Mouse (Mus musculus) retina, postnatal 7 days (tissue): Measurements from ENCODE around the gene 1700001P01Rik.

Source experiments
- DNase-seq: peaks from one replicate; pipeline ENCODE4 v3.0.0-alpha.2; 2012; ENCODE audit warnings: low read depth, low spot score

1700001P01Rik gene

DNA sequence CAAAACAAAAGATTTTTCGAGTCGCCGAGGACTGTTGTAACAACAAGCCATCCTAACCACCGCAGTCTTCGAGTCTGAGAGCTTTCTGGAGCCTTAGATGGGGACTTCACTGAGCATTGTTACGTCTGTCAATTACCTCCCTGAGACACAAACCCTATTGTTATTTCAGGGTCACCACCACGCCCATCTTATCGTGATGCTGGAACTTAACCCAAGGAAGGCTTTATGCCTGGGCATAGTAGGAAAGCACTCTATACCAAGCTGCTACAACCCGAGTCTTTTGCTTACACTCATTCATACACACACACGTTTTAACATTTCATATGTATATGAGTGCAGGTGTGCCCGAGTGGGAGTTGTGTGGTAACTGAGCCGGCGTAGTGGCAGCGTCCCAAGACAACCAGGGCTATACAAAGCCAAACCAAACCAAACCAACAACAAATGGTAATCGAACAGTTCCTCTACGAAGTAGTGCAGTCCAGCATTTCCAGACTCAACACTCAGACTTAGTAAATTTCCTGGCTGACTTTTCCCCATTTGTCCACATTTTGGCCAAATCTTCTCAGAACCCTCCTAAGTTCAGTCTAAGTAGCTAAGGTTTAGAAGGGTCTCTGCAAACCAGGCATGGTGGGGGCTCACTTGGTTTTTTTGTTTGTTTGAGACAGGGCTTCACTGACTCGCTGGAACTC lies at the start of gene 1700001P01Rik:
1700001P01Rik (minus strand) TSS at position 111 of the 689 bp plus-strand sequence.
- DNase-seq: no peak

DNA sequence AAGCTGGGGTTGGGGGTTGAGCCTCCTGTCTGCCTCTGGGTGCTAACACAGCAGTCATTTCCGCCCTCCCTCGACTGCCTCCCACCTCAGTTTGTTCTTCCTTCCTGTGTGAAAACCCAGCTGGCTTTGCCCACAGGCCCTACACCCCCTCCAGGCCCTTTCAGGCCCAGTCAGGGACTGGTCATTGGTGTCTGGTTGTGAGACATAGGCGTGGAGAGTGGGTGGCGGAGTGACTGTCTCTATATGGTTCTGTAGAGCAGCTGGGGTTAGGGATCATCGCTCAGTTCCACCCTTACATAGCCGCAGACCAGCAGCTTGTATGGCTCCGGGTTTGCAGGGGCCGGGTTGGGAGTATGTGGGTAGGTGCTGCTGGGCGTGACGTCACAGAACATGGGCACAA lies 49.6 kb upstream of the 1700001P01Rik start:
- no peak for DNase-seq

DNA sequence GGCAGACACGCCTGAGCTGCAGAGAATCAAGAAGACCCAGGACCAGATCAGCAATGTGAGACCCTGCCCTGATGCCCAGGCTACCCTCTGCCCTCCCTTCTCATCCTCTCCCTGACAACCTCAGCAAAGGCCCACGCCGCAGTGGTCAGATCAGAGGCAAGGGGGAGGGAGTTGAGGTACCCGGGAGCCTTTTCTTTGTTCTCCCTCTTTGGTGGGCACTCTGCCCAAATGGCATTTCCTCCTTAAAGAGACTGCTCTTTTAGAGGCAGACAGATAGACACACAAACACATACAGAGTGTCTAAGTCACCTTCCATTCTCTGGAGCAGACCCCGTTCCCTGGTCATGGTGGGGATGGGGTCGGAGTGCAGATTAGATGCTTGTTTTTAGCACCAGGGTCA lies 49.2 kb upstream of the 1700001P01Rik start:
- no peak for DNase-seq

DNA sequence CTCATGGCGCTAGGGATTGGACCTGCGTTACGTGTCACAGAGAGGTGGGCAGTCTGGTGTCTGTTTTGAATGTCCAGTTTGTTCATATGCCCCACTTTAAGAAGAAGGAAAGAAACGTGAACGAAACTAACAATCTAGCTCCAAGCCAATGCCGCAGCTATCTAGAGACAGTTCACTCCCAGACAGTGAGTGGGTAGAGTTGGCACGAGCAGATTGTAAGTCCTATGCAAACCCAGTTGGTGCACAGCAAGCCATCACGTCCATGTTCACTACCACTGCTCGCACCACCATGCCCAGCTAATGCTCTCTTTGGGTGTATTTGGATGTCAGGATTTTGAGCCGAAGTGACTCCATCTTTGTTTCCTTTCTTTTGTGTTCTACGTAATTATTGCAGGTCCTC lies 48.5 kb upstream of the 1700001P01Rik start:
- no peak for DNase-seq

DNA sequence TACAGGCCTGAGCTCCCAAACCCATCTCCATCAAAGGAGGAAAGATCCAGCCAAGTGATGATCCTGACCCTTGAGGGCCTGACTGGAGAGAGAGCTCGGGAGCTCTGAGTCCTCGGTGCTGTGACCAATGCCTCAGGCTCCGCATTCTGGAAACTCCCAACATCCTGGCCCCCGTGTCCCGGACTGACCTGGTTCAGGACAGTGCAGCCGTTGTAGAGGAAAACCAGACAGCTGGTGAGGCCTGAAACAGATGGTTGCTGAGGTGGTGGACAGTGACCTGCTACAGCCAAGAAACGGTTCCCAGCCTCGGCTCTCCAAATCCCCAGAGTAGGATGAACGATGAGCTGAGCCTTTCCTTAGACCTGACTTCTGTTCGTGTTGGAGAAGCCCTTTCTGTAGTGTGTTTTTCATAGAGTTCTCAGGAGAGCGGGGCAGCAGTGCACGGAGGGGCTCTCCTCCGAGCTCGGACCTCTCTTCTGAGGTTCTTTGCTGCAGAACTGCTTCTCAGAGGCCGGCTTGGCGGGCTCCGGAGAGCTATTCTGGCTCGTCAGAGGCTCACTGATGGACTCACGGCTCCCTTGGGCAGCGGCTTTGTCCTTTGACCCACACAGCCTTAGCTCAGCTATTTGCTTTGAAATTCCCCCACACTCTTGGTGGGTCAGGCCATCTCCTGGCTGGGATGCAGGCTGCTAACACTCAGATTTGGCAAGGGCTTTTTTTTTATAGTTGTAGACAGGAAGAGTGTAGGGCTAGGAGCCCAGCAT lies 47.3 kb upstream of the 1700001P01Rik start:
- no peak for DNase-seq

DNA sequence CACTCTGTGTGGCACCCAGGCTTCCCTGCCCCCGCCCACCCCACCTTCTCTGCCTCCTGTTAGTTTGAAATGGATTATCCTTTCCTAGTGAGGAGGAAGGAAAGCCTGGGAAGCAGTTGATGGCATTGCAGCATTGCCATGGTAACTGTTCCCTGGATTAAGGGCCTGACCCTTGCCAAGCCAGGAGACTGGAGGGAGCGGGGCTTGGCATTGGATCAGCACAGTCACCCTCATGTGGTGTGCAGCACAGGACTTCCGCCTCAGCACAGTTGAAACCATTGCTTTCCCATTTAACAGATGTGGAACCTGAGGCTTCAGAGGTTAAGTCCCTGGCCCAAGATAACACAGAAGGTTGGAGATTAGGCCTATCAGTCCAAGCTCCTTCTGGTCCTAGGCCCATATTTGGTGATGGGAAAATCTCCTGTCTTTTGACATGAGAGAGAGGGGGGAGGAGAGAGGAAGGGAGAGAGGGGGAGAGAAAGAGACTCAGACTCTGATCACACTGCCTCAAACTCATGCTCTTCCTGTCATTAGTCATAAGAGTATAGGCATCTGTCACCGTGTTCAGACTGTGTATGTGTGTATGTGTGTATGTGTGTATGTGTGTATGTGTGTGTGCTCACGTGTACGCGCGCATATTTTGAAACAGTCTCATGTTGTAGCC lies 45.8 kb upstream of the 1700001P01Rik start:
- no peak for DNase-seq

DNA sequence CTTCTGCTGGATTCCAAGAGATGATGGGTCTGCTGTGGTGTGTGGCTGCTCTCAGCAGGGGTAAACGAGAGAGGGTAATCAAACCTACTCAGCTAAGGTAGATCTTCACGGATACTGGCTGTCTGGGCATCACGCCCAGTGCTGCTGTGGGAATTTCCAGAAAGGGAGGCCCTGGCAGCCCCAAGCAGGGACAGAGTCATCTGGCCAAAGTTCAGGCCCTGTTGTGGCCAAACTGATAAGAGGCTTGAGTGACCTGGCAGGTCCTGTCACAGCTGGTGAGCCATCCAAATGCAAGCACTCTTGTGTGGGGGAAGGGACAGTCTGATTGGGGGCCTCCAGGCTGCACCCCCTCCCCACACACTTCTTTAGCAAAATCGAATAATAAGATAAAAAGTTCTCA lies 45.1 kb upstream of the 1700001P01Rik start:
- no peak for DNase-seq

DNA sequence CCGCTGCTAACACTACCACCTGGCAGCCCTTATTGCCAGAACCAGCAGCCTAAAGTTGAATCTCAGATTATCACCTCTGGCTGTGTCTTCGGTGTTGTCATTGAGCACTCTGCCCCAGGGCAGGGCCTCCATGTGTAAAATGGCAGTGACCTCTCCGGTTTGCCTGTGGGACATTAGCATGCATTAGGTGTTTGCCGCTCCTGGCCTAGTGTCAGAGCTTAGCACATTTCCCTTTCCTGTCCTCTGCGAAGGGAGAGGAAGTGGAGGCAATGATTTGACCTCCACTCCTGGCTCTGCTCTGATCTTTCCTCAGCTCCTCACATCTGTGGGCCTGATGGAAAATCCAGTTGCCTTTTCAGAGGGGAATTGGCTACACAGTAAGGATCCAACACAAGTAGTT lies 44.2 kb upstream of the 1700001P01Rik start:
- no peak for DNase-seq

DNA sequence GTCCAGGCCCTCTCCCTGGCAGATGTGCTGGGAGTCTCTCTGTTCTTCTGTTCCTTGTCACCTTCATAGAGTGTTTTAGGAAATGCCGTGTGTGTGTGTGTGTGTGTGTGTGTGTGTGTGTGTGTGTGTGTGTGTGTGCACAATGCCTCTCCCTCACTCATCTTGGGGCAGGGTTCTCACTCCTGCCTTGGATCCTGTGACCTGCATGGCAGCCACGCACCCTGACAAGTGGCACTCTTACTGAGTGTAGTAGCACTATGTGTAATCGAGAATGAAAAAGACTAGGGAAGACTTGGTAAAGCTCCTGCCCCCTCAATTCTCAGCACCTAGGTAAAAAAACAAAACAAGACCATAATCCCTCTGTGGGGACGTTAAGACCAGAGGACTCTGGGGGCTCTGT lies 43.4 kb upstream of the 1700001P01Rik start:
- no peak for DNase-seq

DNA sequence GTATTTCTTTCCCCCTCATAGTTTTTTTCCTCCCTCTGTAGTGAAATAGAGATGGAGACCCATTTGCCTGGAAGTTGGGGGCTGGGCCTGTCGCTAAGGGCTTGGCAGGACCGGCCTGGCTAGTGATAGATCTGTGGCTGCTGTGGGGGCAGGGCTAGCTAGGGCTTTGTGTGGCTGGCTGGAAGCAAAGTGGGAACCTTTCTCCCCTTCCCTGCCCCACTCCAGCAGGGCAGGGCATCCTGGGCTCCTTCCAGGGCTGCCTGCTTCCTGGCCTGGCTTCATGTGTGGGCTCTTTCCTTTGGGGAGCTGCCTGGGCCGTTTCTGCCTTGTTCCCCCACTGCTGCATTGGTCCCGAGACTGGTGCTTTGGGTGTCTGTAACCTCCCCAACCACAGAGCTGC lies 42.9 kb upstream of the 1700001P01Rik start:
- DNase-seq: no peak

DNA sequence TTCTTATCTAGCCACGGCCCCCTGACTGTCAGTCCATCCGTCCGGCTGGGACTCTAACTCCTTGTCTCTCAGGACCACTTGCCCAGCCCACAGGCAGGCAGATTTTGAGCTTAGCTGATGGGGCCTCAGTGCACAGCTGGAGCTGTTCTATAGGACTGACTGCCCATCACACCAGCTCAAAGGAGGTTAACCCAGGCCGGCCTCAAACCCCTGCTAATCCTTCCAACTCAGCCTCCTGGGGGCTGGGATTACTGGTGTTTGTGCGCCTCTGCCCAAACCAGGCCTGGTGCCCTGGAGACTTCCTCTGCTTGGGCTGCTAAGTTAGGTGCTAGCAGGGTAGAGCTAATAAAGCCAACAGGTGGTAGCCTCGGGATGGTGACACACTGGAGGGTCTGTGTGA lies 42.3 kb upstream of the 1700001P01Rik start:
- no peak for DNase-seq

DNA sequence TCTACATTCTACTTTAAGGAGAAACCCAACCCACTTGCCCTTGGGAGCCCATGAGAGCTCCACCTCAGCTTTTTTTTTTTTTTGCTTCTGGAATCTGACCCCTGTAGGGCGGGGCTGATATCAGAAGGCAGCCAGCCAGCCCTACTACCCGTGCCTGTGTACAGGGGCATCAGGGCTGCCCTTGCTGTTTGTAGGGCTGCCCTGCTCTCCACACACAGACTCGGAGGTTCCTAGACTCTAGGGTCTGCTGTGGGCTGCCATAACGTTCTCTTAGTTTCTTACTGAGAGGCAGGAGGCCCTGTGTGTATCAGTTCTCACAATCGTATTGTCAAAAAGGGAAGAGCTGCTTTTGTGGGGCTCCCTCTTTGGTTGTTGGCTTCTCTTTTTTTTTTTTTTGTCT lies 41.7 kb upstream of the 1700001P01Rik start:
- DNase-seq: no peak

DNA sequence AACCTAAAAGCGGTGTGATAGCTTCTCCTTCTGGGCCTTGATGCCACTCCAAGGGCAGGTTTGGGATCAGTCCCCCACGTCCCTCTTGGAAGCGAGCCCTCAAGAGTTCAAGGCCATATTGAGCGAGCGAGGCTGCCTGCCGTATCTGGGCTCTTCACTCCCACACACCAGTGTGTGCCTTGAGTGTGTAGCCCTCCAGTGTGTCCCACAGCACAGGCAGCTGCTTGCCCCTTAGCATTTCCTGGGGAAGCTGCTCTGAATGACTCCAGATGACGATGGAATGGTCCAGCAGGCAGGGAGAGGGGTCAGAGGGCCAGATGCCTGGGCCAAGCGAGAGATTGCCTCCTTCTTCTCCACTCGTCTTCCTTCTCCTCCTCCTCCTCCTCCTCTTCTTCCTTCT lies 41.2 kb upstream of the 1700001P01Rik start:
- DNase-seq: no peak

DNA sequence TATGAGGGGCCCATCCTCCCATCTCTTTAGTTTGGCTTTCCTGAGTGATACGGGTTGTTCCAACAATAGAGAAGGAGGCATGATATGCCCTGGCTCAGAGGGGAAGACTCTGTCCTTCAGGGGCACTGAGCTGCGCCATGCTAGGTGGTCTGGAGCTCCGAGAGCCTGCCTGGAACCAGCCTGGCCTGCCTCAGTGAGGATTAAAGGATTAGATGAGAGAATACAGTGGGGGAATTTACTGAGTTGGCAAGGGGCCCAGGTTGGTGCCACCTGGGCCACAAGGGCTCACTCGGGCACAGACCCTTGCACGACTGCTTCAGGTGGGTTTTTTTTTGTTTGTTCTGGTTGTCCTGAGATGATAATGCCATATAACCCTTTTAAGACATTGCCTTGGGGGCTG lies 40.5 kb upstream of the 1700001P01Rik start:
- no peak for DNase-seq

DNA sequence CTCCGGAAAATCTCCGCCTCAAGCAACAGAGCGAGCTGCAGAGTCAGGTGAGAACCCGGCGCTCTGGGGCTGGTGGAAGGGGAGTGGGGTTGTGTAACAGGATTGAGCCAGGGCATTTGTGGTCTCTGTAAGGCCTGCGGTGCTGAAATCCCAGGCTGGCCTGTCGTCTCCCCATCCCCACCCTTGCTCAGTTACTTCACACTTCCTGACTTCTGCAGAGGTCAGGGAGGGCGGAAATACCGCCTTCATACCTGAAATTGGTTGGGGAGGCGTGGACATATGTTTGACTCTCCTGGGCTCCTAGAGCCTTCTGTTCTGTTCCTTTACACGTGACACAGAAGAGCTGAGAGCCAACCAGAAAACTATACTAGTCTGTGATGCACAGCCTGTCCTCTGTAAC lies 40.0 kb upstream of the 1700001P01Rik start:
- DNase-seq: no peak

DNA sequence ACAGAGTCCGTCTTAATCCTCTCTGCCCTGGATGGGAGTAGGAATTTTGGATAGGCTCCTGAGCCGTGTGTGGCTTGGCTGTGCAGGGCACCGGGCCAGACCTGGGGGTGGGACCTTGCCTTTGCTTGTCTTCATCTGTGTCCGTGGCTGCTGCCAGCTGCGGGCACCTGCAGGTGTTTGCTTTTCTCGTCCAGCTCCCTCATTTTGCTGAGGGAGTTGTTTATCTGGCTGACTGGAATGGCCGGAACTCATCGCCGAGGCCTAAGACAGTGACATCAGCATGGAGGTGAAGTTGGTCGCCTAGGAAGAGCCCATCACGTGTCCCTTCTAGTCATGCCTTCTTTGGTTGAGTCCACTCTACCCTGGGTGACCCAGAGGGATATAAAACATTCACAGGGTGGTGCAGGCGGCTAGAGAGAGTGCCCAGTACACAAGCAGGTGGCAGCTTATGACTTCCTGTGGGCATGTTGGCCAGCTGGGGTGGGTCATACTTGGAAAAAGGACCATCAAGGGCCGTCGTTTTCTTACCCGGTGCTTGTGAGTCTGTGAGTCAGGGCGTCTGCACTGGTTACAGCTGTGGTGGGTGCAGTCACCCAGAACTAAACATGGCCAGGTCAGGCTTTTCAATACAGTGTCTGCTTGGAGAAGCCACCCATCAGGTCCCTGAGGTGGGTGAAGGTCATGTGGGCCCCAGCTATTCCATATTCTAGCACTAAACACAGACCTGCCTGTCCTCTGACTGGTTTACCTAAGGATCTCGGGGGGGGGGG lies 38.2 kb upstream of the 1700001P01Rik start:
- no peak for DNase-seq

DNA sequence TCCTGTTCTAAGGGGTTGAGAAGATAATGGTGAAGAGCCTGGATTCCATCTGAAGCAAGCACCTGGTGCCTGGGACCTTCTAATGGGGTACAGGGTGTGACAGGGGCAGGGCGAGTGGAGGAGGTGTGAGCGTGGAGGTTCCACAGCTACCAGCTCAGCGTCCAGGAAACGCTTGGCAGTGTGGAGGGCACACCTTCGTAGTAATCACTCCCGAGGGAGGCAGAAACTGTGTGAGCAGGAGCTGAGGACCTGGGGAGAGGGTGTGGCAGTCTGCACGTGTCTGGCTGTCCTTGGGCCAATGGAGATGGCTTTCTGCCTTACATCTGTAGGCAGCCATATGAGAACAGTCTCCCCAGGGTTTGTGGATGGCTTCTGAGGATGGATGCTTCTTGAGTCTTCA lies 37.4 kb upstream of the 1700001P01Rik start:
- no peak for DNase-seq

DNA sequence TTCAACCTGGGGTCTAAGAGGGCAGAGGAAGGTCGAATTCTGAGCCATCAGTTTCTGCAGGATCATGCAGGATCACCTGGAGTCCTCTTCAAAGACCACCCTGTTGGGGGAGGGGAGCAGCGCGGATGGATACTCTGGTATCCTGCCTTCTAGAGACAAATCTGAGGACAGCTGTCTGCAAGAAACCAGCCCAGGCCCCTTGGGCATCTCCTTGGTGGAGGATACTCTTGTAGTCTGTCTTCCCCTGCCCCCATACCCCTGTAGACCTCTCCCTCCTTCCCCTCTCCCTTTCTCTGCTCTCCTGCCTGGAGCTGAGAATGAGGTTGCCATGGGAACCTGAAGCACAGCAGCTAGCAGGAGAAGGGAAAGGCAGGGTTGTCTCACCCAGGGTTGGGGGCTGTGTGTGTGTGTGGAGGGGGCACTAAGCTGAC lies 36.8 kb upstream of the 1700001P01Rik start:
- peak; percentile 32 for DNase-seq

DNA sequence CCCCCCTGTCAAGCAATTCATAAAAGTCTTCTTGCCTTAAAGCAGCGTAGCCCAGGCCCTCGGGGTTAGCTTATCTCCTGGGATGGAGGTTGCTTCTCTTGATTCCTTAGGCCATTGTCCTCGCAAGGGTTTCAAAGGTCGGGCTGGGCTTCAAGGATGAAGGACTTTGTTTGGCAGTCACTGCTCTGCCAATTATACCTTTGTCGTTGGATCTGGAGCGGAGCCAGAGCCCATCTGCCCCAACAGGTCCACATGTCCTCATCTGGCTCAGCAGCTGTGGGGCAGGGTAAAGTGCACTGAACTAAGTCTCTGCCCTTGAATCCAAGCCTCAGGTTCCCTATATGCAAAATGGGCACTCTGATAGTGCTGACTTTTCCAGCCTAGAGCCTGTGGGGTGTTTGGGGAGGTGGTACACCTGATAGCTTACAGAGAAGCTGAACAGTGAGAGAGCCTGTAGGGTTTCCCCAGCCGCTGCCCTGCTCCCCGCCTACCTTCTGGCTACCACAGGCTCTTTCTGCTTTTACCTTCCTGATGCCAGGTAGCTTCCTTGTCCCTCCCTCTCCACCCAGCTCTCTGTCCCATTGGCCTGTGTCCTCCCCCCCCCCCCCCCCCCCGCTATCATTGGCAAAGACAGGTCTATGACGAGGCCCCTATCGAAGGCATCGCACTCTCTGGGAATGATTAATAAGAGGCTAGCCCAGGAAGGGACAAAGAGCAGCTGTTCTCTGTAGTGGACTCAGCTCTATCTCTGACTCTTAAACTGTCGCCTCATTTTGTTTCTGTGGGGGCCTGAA lies 36.0 kb upstream of the 1700001P01Rik start:
- DNase-seq: no peak

DNA sequence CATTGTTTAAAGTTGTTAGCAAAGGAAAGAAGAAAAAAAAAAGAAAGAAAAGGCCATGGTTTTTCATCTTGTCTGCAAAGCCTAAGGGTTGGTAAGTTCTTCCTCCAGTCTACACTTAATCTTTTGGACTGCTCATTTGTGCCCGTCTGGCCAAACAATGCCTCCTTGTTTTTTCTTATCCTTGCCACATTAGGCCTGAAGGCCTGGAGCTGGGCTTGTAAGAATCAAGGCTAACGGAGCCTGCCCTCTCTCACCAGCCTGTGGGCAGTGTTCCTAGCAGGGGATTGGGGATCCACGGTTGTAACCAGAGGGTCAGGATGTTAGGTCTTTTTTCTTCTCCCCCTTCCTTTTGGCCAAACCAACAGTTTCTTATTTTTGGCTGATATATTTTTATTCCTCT lies 35.3 kb upstream of the 1700001P01Rik start:
- no peak for DNase-seq

DNA sequence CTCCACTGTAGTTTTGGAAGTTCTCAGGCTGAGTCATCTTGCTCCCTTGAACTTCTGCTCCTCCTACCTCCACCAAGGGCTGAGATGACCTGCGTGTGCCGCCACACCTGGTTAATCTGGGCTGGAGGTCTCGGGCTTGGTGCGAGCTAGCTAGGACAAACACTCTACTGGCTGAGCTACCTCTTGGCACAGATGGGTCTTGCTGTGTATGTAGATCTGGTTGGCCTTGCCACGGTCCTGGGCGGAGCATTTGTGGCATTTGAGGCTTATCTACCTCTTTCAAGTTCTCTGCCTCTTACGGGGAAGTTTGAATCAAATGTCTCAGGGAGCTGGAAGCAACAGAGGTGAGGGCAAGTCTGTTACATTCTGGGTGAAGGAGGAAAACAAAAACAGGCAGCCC lies 34.6 kb upstream of the 1700001P01Rik start:
- no peak for DNase-seq
